Mouse (Mus musculus) natural killer cell, adult 2 months (primary cell): ENCODE measurements around the gene Olfr625-ps1.
"Not testable (repeated sequence)": the region's sequence is repeated elsewhere in the genome, so short reads cannot be mapped to it uniquely, and the experiment has no call there.

Source experiments
- DNase-seq, 2 experiments: peaks; one replicate each; pipeline ENCODE4 v3.0.0; 2022; ENCODE audit warnings: low spot score in 2 of 2

Olfr625-ps1 gene

DNA sequence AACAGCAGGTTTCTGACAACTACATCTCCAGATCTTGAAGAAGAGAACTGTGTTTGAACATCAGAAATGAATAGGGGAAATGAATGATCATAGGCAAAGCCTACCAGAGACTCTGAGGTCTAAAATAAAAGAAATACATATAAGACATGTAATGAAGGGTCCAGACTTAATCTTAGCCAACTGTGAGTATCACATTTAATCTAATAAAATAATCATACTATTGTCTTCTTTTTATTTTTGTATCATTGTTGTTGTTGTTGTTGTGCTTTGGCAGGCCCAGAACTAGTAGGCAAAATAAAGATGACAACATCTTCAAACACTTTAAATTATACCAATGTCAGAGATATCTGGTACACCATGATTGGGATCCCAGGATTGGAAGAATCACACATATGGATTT is at the start of gene Olfr625-ps1:
Gene Olfr625-ps1 (plus strand): TSS at position 301 of the 400 bp plus-strand sequence.
- DNase-seq, result no peak

DNA sequence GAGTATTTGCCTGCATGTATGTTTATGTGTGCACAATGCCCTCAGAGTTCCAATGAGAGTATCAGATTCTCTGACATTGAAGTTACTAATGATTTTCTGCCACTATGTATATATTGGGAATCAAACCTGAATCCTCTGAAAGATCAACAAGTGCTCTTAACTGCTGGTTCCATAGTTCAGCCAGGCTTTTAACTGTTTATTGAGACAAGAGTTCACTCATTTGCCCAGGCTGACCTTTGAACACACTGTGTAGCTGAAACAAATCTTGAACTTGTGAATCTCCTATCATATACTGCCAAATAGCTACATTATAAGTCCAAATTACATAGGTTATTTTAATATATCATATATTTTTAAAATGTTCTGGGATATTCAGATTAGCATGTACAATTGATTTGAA is 45.7 kb upstream of the Olfr625-ps1 start:
- no peak for DNase-seq

DNA sequence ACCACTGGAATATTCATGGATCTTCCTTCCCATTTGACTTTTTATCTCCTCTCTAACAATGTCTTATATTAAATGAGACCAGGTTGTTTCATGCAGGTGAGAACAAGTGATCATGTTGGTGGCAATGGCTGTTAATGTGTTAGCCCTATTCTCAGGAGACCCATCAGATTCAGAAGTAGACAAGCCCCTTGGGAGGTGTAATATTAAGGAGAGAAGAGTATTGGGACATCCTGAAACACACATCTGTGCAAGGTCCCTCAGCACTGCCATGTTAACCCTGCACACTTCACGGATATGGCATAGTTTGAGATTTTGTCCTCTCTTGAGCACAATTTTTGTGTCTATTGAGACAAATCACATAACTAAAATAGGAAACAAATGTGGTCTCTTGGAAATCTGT is 39.9 kb upstream of the Olfr625-ps1 start, which contains the start of gene Olfr622:
Gene Olfr622 (minus strand): TSS at position 101 of the 400 bp plus-strand sequence.
- DNase-seq, result no peak

DNA sequence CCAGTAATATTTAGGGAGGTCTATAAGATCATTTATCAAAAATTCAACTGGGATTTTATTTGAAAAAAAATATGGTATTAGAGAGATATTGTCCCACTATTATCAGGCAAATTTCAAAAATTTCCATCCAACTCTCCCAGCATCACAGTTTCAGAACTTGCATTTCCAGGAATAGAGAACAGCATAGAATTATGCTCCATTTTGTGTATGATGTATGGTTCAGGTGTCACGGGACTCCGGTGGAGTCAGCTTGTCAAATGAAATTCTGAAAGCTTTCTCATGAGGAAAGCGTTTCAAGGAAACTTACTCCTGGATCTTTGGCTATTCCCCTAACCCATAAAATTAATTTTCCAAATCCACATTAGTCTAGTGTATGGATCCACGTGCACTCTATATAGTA is 38.5 kb upstream of the Olfr625-ps1 start:
- DNase-seq, result no peak

DNA sequence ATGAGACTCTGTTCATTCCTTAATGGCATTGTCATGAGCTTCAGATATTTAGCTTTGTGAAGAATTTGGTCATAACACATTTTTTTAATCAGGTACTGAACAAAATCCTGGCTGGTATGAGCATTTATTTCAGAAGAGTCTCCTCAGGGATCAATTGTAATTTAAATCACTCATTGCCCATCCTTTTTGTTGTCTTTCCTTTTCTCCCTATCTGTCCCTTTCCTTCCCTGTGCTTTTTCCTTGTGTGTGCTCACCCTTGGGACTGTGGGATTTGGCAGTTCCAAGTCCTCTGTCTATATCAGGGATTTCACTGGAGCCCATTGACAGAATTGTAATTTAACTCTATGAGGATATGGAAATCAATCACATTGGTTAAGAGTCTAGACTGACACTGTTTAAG is 18.9 kb upstream of the Olfr625-ps1 start, which contains the start of gene Olfr623:
Gene Olfr623 (minus strand): TSS at position 101 of the 400 bp plus-strand sequence.
- DNase-seq, result no peak

DNA sequence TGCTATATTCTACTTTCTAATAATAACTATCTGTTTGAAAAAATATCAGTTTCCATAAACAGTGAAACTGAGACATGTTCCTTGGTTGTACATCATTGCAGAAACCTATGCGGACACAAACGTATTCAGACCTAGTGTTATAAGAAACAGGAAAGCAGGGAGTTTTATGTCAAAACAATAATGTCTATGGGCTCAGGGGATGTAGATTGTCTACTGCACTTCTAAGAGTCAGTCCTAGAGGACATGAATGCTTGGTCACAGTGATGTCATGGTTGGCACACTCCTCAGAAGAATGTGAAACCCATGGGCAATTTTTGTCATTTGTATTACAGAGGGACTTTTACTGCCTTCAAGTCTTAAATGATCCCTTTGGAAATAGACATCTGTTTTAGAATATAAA is 11.4 kb upstream of the Olfr625-ps1 start, which contains the start of gene Olfr624:
Gene Olfr624 (minus strand): TSS at position 101 of the 400 bp plus-strand sequence.
- no peak for DNase-seq

DNA sequence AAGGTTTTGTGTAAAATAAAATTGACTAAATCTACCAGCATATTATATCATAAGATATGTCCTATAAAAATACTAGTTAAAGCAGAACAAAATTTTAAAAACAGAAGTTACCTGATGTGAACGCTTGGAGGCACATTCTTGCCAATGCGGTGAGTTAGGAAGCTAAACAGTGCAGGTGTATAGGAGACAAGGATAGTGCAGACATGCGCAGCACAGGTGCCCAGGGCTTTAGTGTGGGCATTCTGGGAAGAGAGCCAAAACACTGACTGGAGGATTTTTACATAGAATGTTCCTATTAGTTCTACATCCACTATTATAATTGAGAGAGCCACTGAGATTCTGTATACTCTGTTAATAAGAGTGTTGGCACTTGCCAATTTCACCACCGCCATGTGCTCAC is 16.9 kb downstream of the Olfr625-ps1 start:
- no peak for DNase-seq

DNA sequence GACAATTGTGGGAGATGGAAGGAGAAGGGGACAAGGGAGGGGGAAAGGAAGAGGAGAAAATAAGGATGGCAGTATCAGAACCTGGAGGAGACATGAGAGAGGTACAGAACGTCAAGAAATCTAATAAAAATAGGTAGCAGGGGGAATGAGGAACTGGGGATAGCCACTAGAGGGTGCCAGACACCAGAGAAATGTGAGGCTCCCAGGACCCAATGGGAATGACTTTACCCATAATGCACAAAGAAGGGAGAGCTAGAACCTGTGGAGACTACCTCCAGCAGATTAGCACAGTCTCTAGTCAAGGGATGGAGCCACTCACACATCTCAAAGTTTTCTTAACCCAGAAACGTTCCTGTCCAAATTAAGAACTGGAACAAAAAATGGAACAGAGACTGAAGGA is 29.5 kb downstream of the Olfr625-ps1 start:
- DNase-seq, result no peak

DNA sequence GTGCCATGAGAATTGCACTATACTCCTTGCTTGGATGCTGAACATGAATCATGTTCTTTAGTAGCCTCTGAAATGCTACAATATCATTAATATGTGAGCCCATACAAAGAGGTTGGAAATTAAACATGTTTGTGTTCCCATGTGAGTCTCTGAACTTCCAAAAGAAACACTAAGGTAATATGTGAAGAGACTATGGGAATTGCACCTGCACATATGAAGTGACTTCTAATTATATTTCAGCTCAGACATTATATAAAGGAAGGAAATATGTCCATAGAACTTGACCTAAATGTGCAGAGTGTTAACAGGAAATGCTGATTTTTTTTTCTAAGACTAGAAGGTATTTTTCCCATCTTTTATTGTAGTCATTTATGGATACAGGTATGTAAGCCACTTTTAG is 31.9 kb downstream of the Olfr625-ps1 start, which contains the start of gene Olfr243:
Gene Olfr243 (plus strand): TSS at position 301 of the 400 bp plus-strand sequence.
- no peak for DNase-seq

DNA sequence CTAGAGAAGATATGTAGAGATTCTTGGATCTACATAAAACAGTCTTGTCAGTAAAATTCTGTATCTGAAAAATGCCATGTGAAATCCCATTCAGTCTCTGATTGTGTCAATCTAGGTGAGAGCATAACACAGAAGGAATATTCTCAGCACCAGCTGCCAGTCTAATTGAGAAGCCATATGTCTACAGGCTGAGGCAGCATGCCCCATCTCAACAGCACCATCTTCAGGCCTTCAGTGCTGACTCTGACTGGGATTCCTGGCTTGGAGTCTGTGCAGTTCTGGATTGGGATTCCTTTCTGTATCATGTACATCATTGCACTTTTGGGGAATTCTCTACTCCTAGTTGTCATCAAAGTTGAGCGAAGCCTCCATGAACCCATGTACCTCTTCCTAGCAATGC is 33.9 kb downstream of the Olfr625-ps1 start:
- DNase-seq, result not testable (repeated sequence)

DNA sequence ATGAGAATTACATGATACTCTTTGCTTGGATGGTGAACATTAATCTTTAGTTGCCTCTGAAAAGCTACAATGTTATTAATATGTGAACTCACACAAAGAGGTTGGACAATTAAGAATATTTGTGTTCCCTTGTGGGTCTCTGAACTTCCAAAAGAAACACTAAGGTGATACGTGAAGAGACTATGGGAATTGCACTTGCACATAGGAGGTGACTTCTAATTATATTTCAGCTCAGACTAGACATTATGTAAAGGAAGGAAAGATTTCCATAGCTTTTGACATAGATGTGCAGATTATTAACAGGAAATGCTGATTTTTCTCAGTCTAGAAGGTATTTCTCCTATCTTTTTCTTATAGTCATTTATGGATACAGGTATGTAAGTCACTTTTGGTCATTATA is 47.6 kb downstream of the Olfr625-ps1 start, which contains the start of gene Olfr628:
Gene Olfr628 (plus strand): TSS at position 301 of the 400 bp plus-strand sequence.
- no peak for DNase-seq
